Mouse (Mus musculus) liver, embryonic 14.5 days (tissue): ENCODE results near the gene Xylb.

Experiments
- CTCF ChIP-seq: IDR thresholded peaks from 2 replicates; pipeline ENCODE4 v1.5.1; 2016; ENCODE audit warnings: antibody characterized with exemption, low read depth, control low read depth
- EP300 ChIP-seq: IDR thresholded peaks from 2 replicates; pipeline ENCODE4 v1.6.1; 2016; ENCODE audit warnings: antibody characterized with exemption, low read depth

GRCm38 (mm10) chr9:119318891-119319290, 38.3 kb upstream of the Xylb start:
- TF ChIP-seq CTCF, result no peak
- no peak for TF ChIP-seq EP300
